Mouse (Mus musculus): ENCODE measurements around the gene Heyl. TPM values are rescaled to one million over a fixed set of nuclear protein-coding genes. Genes with fewer than 3 reads are reported as not detected.

Gene Heyl
- total and polyA plus RNA-seq, 3 experiments, result not detected

DNA sequence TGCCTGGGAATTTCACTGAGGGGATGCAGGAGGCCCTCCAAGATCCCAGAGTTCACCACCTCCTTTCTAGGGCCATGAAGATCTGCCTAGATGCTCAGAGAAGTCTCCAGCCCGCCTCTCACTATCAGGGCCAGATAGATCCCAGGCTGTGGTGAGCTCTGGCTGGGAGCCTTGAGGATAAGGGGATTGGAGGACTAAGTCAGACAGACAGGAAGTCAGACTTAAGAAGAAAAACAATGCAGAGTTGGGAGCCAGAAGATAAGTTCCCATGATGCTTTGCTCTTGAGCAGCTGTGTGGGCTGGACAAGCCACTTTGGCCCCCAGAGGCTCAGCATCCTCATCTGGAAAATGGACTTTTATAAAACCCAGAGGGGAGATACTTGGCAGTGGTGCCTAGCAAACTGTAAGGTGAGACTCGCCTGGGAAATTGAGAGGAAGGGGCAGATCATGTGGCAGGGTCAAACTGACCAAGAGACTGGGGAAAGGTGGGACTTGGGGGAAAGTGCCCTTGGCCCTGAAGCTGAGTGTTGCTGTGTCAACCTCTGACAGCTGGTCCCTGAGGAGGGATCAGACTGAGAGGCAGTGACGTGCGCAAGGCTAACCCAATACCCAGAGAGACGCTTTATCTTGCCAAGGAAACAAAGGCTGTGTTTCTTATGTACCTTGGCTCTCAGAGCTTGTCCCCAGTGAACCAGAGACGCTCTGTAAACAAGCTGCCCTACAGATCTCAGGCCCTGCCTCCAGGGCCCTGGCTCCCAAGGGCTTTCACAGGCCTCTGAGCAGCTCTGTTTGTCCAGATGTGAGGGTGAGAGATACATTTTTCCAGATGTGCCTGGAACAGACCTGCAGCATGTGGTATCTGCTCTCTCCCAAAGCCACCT, 4.3 kb downstream of the Heyl start:
- no peak overlapping the region for H3K9ac ChIP-seq (ENCODE audit: control insufficient read depth, low read depth, low read length, poor library complexity, severe bottlenecking)
- no peak for DNase-seq (ENCODE audit: low read depth, low spot score)
- H3K36me3 ChIP-seq (ENCODE audit: control insufficient read depth in 1 of 2, insufficient read depth in 2 of 2, low read length in 2 of 2), result no peaks in the 10 kb centered on the region
- H3K4me3 ChIP-seq (ENCODE audit: control insufficient read depth in 1 of 2, insufficient read depth in 1 of 2, low read depth in 2 of 2, low read length in 2 of 2), result no peak overlapping the region
- TF ChIP-seq JUND (IDR thresholded peaks at IDR 0.05; ENCODE audit: low read depth, low read length), result no peak
- no peak for TF ChIP-seq ZMIZ1 (IDR thresholded peaks at IDR 0.05; ENCODE audit: low read depth, low read length)
- TF ChIP-seq USF2 (IDR thresholded peaks at IDR 0.05; ENCODE audit: borderline replicate concordance in 1 of 2, insufficient read depth in 1 of 2, low read depth in 1 of 2, low read length in 2 of 2), result no peak
- TF ChIP-seq CTCF (IDR thresholded peaks at IDR 0.05 in 2 of 3, conservative IDR thresholded peaks at IDR 0.05 in 1 of 3; ENCODE audit: control insufficient read depth in 1 of 3, insufficient read depth in 1 of 3, low read depth in 2 of 3, low read length in 3 of 3, poor library complexity in 1 of 3, severe bottlenecking in 1 of 3), result no peak
- no peak for TF ChIP-seq NRF1 (IDR thresholded peaks at IDR 0.05; ENCODE audit: insufficient read depth, low read depth, low read length, poor library complexity, severe bottlenecking)
- TF ChIP-seq CHD1 (IDR thresholded peaks at IDR 0.05; ENCODE audit: low read depth, low read length), result no peak
- no peak for TF ChIP-seq ETS1 (IDR thresholded peaks at IDR 0.05; ENCODE audit: low read depth, low read length)
- TF ChIP-seq EP300 (IDR thresholded peaks at IDR 0.05; ENCODE audit: low read depth in 1 of 2, low read length in 2 of 2), result no peak
- no peak for TF ChIP-seq TBP (IDR thresholded peaks at IDR 0.05; ENCODE audit: low read depth, low read length)
- no peak for TF ChIP-seq BHLHE40 (IDR thresholded peaks at IDR 0.05; ENCODE audit: borderline replicate concordance, low read depth, low read length)
- TF ChIP-seq MYC (IDR thresholded peaks at IDR 0.05; ENCODE audit: low read depth, low read length), result no peak
- TF ChIP-seq MEF2A (IDR thresholded peaks at IDR 0.05; ENCODE audit: extremely low read depth, insufficient replicate concordance, low read depth, low read length, poor library complexity, severe bottlenecking), result no peak
- no peak for TF ChIP-seq KAT2A (conservative IDR thresholded peaks at IDR 0.05; ENCODE audit: low read depth, low read length)
- TF ChIP-seq MAFK (IDR thresholded peaks at IDR 0.05; ENCODE audit: borderline replicate concordance, low read depth, low read length), result no peak
- H3K27ac ChIP-seq (ENCODE audit: control insufficient read depth, low read depth, low read length), result no peak overlapping the region
- no peaks in the 10 kb centered on the region for H3K9me3 ChIP-seq (replicated peaks; ENCODE audit: insufficient read depth, low read length)
- peaks cover 3 to 6% of the 10 kb centered on the region in 2 experiments; a peak in 3 of 4 replicates for H3K27me3 ChIP-seq (ENCODE audit: control insufficient read depth in 1 of 2, insufficient read depth in 2 of 2, low read length in 2 of 2)
- no peaks in the 10 kb centered on the region for H3K79me2 ChIP-seq (ENCODE audit: control insufficient read depth, insufficient read depth, low read length, poor library complexity)
- peaks cover 0 to 4% of the 10 kb centered on the region in 2 experiments; a peak in 1 of 4 replicates for H3K4me1 ChIP-seq (ENCODE audit: control insufficient read depth in 1 of 2, insufficient read depth in 2 of 2, low read length in 2 of 2)

DNA sequence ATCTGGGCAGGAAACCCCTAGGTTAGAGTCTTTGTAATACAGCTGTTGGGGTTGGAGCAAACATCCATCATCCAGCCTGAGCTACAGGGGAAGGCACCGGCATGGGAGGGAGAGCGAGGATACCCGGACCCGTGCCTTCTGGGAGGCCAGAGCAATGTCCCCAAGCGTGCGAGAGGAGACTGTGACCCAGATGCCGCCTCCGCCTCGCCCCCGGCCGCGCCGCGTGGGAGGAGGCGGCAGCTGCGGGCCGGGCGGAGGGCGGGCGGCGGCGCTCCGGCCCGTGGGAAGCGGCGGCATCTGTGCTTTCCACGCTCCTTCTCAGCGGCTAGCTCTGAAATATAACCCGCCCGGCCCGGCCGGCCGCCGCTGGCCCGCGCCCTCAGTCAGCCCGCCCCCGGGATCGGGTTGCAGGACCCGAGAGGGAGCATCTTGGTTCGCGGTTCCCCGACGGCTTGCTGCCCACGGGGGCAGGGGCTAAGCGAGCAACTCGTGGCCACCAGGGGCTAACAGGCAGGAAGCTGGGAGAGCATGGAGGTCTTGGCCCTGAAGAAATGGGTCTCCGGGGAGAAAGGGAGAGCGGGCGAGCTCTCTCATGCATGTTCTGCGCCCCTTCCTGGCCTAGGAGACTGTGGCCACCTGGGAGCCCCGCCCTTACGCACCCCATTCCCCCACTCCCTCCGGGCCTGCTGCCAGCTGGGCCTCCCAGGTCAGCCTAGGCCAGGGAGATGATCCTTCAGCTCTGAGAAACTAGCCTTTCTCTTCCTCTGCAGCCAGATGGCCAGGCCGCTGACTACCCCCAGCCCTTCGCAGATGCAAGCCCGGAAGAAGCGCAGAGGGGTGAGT, 6.2 kb downstream of the Heyl start:
- Histone ChIP-seq H3K9ac (ENCODE audit: control insufficient read depth, low read depth, low read length, poor library complexity, severe bottlenecking) (no peak overlapping the region), H3K4me1 (ENCODE audit: control insufficient read depth in 1 of 2, insufficient read depth in 2 of 2, low read length in 2 of 2) (peaks cover 0 to 4% of the 10 kb centered on the region in 2 experiments; a peak in 1 of 4 replicates)
- DNase-seq (ENCODE audit: low read depth, low spot score), result no peak

More for the DNA sequence above, 6.2 kb downstream of the Heyl start:
- peaks cover 9 to 10% of the 10 kb centered on the region in 2 experiments for H3K27me3 ChIP-seq (ENCODE audit: control insufficient read depth in 1 of 2, insufficient read depth in 2 of 2, low read length in 2 of 2)
- no peak overlapping the region for H3K4me3 ChIP-seq (ENCODE audit: control insufficient read depth in 1 of 2, insufficient read depth in 1 of 2, low read depth in 2 of 2, low read length in 2 of 2)
- no peak for TF ChIP-seq TAL1 (IDR thresholded peaks at IDR 0.05; ENCODE audit: low read length)
- no peak for TF ChIP-seq ELF1 (IDR thresholded peaks at IDR 0.05; ENCODE audit: low read depth, low read length)
- TF ChIP-seq CHD1 (IDR thresholded peaks at IDR 0.05; ENCODE audit: low read depth, low read length), result no peak
- no peak for TF ChIP-seq MAZ (IDR thresholded peaks at IDR 0.05; ENCODE audit: low read depth, low read length)
- no peak for TF ChIP-seq BHLHE40 (IDR thresholded peaks at IDR 0.05; ENCODE audit: borderline replicate concordance, low read depth, low read length)
- TF ChIP-seq MYC (IDR thresholded peaks at IDR 0.05; ENCODE audit: low read depth, low read length), result no peak
- no peak for TF ChIP-seq TBP (IDR thresholded peaks at IDR 0.05; ENCODE audit: low read depth, low read length)
- no peak for TF ChIP-seq POLR2AphosphoS5 (IDR thresholded peaks at IDR 0.05; ENCODE audit: borderline replicate concordance, low read depth, low read length)
- TF ChIP-seq POLR2AphosphoS2 (IDR thresholded peaks at IDR 0.05; ENCODE audit: low read length), result no peak
- TF ChIP-seq MAFK (IDR thresholded peaks at IDR 0.05; ENCODE audit: borderline replicate concordance, low read depth, low read length), result no peak
- TF ChIP-seq EP300 (IDR thresholded peaks at IDR 0.05; ENCODE audit: low read depth in 1 of 2, low read length in 2 of 2), result no peak
- no peak for TF ChIP-seq SMC3 (IDR thresholded peaks at IDR 0.05; ENCODE audit: low read depth, low read length)
- TF ChIP-seq NRF1 (IDR thresholded peaks at IDR 0.05; ENCODE audit: insufficient read depth, low read depth, low read length, poor library complexity, severe bottlenecking), result no peak
- no peak for TF ChIP-seq USF1 (IDR thresholded peaks at IDR 0.05; ENCODE audit: low read depth, low read length)
- no peak for TF ChIP-seq GATA1 (IDR thresholded peaks at IDR 0.05; ENCODE audit: low read depth, low read length)
- H3K36me3 ChIP-seq (ENCODE audit: control insufficient read depth in 1 of 2, insufficient read depth in 2 of 2, low read length in 2 of 2), result no peaks in the 10 kb centered on the region
- no peak overlapping the region for H3K27ac ChIP-seq (ENCODE audit: control insufficient read depth, low read depth, low read length)
- H3K9me3 ChIP-seq (replicated peaks; ENCODE audit: insufficient read depth, low read length), result no peaks in the 10 kb centered on the region
- H3K79me2 ChIP-seq (ENCODE audit: control insufficient read depth, insufficient read depth, low read length, poor library complexity), result no peaks in the 10 kb centered on the region

All from MEL (cell line).